Mouse (Mus musculus): ENCODE results near the gene Gm43517. TPM values are rescaled to one million over a fixed set of nuclear protein-coding genes. Genes with fewer than 3 reads are reported as not detected.

Gene Gm43517
- polyA plus RNA-seq, 2 experiments from 2014 or later, result not detected

GRCm38 (mm10) chr12:49386081-49386805 is 1.3 kb downstream of the Gm43517 start:
- ATAC-seq, result no peak

DNA sequence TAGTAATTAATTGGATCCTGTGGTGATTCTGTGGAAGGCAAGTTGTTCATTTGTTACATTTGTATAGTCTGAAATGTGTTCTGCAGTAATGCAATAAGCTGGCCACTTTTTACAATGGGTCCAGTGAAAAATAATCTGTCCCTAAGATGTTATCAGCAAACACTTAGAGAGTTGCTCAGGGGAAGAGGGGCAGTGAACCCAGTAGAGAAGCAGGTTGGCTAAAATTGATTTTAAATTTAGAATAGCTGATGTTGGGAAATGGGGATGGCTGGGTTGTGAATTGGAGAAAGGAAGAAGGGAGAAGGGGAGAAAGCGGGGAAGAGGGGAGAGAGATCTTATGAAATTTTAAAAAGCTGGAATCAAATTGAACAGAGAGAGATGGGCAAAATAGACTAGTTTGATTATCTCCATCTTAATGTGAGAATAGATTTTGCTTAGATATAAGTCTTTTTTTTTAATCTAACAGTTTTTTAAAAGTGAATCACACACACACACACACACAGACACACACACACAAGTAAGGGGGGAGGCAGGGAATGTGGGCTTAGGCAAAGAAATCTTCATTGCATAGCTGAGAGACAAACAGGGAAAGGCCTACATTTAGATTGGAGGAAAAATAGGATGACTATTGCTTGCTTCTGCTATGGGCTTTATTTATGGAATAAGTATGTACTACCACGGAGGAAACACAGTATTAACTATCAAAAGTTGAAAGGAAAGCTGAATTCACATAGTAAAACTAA is 3.1 kb downstream of the Gm43517 start:
- ATAC-seq, result no peak

DNA sequence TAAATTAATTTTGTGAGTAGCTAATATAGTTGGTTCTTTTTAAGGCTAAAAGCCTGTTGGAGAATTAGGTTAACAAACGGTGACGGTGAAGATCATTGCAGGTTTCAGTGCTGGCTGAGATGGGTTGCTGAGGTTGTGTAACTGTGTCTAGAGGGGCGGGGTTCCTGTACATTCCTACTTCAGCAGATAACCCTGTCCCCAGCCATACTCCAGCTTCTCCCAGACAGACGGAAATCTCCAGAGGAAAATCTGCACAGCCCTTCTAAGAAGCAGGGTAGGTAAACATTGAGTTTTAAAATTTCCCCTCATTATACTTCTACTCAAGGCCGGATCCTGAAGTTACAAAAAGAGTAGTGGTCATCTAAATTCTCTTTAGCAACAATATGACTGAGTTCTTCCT is 4.7 kb downstream of the Gm43517 start:
- ATAC-seq, result no peak

GRCm38 (mm10) chr12:49390257-49390656 is 5.3 kb downstream of the Gm43517 start:
- no peak for ATAC-seq

- ATAC-seq, result no peak
Observed at GRCm38 (mm10) chr12:49390926-49391304, 5.9 kb downstream of the Gm43517 start.

GRCm38 (mm10) chr12:49391305-49392040 is 6.5 kb downstream of the Gm43517 start:
- no peak for ATAC-seq

DNA sequence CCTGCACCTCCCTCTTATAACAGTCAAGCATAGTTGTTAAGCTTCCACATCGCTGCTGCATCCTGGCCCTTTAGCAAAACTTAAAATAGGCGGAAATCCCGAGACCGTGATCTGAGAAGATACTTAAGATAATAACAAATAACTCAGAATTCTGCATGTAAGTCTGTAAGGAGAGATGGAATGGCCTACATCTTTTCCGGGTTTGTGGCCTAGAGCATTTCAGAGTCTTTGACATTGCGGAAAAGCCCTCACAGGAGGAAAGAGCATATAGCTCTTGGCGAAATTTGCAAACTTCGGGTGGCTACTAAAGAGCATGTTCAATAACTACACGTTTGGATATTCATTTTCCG is 7.0 kb downstream of the Gm43517 start:
- no peak for ATAC-seq

DNA sequence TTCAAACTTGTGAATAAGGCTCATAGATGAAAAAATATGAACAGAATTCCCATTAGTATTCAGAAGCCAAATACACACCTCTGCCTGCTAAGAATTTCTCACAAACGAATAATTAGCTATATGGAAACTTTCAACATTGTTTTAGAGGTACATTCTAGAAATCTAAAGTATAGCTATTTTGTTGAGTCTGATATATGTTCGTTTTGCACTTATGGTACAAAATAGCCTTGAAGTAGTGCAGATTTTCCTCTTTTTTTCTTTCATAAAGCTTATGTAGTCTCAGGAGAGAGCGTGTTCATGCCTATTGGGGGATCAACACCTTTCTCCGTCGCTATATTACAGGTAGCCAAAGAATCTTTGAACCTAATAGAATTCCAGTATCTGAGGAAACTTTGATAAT is 7.9 kb downstream of the Gm43517 start:
- ATAC-seq, result no peak

- no peak for ATAC-seq
Observed at GRCm38 (mm10) chr12:49393639-49394038, 8.7 kb downstream of the Gm43517 start.

- no peak for ATAC-seq
Observed at GRCm38 (mm10) chr12:49394181-49394580, 9.2 kb downstream of the Gm43517 start.

DNA sequence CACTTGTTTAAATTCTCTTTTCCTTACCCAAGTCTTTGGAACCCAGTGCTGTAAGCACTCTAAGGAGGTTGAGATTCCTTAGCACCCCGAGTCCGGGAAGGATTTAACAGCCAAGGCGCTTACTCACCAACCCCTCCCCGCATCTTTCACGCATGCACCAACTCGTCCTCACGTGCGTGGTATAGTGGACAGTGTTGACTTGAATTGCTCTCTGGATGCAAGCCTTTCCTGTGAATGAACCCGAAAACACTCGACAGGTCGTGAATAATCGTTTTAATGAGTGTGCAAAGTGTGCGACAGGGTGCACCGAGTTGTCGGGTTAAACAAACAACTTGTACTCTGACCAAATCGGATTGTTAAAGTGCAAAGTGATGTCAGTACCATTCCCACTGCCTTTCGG is 9.9 kb downstream of the Gm43517 start:
- ATAC-seq, result no peak

DNA sequence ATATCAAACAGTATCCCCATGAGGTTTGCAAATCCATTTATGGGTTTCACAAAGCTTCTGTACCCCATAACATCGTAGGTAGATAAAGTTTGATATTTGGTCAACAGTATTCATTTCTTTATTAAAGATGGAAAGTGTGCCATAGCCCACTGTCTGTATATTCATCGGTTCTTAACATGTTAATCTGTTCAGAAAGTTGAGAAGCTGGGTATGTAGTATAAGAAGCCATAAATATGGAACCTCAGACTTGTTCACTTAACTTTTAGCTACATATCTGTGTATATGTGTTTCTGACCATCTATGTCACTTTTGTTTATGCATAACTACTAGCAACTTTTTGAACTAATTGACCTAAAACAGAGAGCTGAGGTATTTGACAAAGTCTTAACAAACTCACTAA is 11.0 kb downstream of the Gm43517 start:
- ATAC-seq, result no peak

DNA sequence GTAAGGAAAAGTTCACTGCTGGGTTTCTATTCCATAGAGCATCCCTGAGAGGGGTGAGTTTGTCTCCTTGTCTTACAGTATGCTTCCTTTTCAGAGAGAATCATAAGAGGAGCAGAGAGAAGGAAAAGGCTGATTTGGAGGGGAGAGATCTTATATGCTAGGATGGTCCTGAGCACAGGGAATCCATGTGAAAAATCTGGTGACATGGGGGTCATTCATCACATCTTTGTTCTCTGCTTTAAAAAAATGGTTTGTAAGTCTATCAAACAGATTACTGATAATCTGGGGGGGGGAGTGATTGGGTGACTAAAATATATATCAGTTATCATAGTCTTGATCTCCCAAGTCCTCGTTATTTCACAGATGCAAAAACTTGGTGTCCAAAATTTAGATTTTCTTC is 11.8 kb downstream of the Gm43517 start:
- no peak for ATAC-seq

- no peak for ATAC-seq
Observed at GRCm38 (mm10) chr12:49397443-49398162, 12.6 kb downstream of the Gm43517 start.

DNA sequence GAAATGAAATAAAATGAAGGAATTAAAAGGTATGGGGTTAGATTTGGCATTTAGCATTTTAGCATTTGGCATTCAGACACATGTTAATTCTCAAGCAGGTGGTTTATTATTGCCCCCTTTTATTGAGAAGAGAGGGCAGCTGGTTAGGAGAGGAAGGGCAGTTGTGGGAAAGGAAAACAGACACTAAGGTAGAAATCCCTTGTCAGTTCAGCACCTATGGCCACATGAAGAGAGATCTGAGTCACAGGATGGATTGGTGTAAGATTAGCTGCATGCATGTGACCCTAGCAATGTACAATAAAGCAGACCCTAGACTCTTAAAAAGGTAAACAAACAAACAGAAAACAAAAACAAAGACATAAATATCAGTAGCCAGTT is 13.2 kb downstream of the Gm43517 start:
- no peak for ATAC-seq

DNA sequence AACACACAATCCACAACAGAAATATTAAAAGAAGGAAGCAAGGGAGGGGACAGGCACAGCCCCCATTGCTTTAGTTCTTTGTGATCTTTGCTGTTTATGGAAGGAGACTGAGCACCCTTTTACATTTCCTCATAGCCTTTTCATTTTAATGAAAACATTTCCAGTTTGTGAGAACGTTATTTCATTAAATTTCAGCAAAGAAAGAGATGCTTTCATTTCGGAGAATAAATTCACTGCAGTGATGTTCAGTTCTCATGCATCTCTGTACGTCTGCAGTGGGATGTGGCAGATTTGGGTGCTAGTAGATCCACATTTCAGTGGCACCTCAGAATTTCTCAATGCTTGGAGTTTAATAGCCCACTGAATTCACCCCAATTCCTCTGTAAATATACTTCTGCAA is 13.7 kb downstream of the Gm43517 start:
- no peak for ATAC-seq

DNA sequence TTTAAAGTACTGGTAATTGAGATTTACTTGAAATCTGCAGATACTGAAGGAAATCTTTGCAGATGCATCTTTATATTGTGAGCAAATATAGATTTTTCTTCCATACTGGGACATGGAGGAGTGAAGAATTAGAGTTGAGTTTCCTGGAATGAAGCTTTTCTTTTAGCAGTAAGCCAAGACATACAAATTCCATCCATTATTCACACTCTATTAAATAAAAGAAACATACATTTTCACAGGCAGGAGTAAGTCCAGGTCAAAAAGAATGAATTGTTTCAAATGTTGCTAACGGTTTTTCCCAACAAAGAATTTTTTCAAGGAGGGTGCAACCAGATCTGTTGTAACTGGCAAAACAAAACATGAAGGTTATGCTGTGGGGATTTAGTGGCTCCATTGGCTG is 14.6 kb downstream of the Gm43517 start:
- ATAC-seq, result no peak

DNA sequence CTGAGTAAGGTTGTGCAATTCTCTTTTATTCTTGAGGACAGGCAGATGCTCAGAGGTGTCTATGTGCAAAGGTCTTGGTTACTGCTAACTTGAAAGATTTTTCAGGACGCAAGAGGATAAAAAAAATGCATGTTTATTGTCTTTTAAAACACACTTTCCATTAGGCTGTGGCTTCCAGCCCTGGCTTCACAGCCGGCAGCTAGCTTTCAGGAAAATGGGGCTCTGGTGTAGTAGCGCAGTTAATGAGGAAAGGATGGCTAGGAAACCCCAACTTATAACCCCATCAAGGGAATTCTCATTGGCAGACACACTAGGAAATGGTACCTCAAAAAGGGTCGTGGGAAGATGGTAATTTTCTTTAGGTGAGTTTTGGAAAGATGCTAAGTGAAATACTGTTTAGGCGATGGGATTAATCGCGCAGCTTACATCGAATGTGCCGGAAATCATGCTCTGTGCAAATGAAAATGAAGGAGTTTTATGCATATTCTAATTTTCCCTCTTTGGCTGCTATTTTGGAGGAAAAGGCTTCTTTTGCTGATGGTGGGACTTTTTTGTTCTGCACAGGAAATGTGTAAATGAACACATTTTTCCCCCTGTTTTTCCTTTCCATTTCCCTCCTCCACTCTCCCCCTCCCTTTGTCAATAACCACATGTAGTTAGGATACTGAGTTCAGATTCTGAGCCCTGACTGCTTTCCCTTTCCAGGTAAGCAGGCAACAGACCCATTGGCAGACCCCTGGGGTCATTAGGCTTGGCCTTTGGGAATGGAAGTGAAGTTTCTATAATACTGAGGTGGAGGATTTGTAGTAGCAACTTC is 15.3 kb downstream of the Gm43517 start:
- ATAC-seq, result no peak

DNA sequence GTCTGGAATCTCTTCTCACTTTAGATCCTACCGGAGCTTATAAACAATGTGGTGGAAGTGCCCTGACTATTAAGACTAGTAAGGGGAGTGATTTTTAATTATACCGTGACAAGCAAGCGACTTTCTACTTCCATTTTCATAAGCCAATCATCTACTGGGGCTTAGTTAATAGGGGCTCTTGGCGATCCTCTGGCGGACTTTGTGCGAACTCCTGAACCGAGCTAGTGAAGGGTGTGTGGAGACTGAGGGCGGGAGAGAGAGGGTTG is 15.8 kb downstream of the Gm43517 start:
- ATAC-seq, result no peak

DNA sequence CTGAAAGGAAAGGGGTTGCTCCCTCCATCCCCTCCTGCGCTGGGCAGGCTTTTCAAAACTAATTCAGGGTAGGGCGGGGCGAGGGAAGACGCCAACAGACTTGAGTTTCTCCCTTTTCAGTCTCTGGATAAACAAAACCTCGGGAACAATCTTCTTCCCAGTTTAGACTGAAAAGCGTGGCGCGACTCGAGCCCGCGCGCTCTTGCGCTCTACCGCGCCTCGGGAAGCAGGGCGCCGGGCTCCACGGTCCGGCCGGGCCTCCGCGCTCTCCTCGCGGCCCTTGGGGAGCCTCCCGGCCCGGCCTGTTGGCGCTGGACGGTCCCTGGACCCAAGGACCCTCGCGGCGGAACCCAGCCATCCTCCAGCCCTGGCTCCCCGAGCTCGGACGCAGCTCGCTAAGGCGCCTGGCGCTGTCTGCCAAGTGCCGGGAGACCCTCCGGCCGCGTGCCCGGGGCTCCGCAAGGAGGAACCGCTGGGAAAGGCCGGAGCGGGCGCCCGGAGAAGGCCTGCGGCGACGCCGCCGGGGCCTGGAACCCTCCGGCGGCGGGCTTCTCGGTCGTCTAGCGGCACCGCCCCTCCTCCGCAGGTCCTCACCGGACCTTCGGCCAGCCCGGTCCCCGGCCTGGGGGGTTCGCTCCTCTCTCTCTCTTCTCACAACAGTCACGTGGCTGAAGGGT is 16.3 kb downstream of the Gm43517 start:
- no peak for ATAC-seq

GRCm38 (mm10) chr12:49401796-49402130 is 16.8 kb downstream of the Gm43517 start:
- no peak for ATAC-seq

DNA sequence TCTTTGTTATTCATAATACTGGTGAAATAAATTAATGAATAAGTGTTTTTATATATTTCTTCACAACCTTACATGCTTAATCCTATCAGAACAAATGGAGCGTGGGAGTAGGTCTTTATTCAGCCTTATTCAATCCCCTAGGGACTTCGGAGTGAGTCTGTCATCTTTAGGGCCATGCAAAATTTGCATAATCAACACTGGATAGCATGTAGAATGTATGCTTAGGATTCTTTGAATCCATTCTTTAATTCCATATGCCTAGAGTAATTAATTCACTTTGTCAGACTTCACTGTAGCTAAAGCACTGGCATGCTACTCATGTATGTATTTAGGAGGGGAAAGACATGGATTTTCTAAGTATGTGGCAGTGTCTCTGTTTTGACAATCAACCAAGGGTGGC is 24.9 kb downstream of the Gm43517 start:
- ATAC-seq, result no peak
